Mouse (Mus musculus): Measurements from ENCODE around the gene Mrpl18. TPM values are rescaled to one million over a fixed set of nuclear protein-coding genes. Genes with fewer than 3 reads are reported as not detected.
"Not testable (repeated sequence)": the region's sequence is repeated elsewhere in the genome, so short reads cannot be mapped to it uniquely, and the experiment has no call there.

Mrpl18 gene
- polyA plus RNA-seq, 3 experiments from 2014 or later, result 192 to 313 (median 193) TPM

DNA sequence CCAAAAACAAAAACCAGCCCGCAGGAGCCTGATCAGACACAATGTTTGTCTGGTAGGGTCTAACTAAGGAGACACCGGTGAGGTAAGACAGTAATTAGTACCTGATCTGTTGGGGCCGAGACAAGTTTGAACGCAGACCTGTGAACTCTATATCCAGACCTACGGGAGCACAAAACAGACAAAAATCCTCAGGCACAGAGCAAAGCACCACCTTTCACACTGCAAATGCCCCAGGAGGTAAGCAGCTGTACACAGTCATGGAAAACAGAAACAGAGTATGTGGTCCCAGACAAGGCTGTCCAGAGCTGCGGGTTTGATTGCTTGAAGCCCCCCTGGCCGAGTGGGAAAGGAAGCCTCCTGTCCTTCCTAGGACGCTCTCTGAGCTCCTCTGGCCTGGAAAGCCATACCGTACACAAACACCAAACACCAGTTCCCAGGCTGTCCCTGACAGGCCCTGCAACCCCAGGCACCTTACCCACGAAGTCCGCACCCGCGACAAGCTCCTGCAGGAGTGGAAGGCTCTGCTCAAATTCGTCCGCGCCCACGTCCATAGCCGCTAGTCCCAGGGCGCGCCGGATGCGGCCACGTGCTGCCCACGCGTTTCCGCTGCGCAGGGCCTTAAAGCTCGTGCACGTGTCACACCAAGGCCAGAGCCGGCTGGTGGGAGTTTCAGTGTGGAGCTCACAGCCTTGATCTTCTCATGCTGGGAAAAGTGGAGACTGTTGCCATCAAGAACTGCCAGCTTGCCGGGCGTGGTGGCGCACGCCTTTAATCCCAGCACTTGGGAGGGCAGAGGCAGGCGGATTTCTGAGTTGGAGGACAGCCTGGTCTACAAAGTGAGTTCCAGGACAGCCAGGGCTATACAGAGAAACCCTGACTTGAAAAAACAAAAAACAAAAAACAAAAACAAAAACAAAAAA is 6.5 kb downstream of the Mrpl18 start, which contains the start of gene Pnldc1:
TSS of gene Pnldc1 (minus strand) at position 870 of the 920 bp plus-strand sequence.
- ATAC-seq, result no peak

DNA sequence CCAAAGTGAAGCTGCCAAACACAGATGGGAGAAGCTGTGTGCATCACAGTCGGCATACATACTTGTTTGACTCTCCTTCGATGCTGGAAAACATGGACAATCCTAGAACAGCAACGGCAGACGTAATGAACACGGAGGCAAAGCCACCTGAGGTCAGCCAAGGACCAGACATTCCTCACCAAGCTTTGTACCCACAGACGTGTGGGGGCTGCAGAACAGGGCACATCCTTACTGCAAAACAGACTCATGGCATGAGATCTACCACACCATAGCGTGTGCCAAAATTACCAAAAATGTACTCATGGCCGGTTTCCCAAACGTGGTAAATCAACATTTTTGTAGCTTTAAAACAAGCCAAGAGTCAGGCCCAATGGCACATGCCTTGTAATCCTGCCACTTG is 9.7 kb downstream of the Mrpl18 start:
- ATAC-seq, result no peak

DNA sequence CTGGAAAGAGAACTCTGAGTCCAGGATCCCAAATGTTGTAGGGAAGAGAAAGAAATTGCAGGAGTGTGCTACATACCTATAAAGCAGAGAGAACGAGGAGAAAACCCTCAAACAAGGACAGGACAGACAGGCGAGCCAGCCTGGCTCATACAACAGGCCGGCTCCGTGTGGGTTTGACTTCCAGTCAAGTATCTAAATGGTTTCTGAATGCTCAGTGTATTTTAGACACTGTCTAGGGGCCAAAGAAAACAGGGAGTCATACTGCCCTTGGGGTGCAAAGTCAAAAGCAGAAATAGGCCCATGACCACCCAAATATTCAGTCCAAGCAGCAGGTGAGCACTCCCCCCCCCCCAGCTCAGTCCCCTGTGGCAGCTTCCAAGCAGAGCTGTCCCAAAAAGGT is 10.3 kb downstream of the Mrpl18 start:
- ATAC-seq, result no peak

DNA sequence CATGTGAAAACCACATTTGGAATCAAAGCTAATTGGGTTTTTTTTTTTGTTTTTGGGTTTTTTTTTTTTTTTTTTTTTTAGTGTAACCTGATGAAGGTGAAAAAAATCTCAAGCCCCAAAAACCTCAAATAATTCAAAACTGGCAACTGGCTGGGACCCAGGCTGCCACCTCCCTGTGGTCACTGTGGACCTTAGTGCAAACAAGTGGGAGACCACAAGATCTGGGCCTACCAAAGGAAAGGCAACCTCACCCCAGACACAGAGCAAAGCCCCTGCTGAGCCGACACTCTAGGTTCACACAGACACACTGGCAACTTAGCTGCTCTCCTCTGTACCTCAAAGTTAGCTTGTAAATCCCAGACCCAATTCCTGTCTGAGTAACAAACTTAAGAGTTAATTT is 11.8 kb downstream of the Mrpl18 start:
- ATAC-seq, result no peak

- ATAC-seq, result no peak
Measured at GRCm38 (mm10) chr17:12903372-12904333, 12.5 kb downstream of the Mrpl18 start.

DNA sequence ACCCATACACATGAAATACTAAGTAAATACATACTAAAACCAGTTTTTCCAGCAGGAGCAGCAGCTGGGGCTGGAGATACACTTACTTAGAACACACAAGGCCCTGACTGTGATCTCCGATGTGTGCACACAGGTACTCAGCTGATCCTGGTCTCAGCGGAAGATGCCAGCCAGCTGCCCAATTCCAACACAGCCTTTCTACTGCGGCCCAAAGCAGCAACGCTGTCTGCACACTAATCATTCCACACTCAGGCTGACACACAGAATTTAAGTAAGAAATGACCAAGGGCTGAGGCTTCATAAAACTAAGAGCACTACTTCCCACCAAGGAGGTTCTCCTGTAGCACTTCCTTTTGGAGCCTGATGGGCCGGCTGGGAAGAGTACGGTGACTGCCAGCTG is 13.9 kb downstream of the Mrpl18 start:
- no peak for ATAC-seq

GRCm38 (mm10) chr17:12898607-12899006 is 17.5 kb downstream of the Mrpl18 start:
- ATAC-seq, result not testable (repeated sequence)

DNA sequence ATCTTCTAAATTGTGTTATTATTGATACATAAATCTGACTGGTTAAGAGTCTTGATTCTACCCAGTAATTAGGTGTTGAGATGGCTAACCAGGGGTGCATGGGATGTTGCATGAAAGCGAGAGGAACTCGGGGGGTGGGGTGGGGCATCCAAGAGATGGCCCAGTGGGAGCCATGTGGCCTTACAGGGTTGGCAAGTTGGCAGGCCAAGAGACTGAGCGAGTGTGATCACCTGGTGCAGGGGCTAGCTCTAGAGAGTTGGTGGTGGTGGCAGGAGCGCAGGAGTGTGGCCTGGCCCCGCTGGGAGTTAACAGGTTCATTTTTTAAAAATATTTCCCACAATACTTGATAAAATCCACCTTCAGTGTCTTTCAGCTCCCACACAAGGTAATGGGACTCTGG is 18.5 kb downstream of the Mrpl18 start:
- ATAC-seq, result no peak

DNA sequence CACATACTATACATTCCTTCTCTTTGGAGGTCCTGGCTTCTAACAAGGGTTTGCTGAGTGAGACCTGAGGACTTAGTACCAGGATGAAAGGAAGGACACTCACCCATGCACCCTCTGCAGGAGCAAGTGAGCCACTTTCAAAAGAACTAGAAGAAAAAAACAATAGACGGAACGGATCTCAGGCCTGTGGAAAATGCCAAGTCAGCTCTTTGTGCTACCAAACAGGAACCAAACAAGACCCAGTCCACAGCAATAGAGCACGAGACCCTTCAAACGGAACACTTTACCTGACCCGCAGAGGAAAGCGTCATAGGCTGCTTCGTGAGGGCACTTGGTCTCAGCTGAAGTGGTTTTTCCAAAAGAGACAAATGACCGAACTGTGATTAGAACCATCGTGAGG is 24.1 kb downstream of the Mrpl18 start:
- peak; percentile 48 for ATAC-seq

- no peak for ATAC-seq
Measured at GRCm38 (mm10) chr17:12891054-12891453, 25.1 kb downstream of the Mrpl18 start.

GRCm38 (mm10) chr17:12887021-12887775 is 28.9 kb downstream of the Mrpl18 start:
- no peak for ATAC-seq

- ATAC-seq, result peak; percentile 100
Measured at GRCm38 (mm10) chr17:12886620-12887019, 29.5 kb downstream of the Mrpl18 start.

DNA sequence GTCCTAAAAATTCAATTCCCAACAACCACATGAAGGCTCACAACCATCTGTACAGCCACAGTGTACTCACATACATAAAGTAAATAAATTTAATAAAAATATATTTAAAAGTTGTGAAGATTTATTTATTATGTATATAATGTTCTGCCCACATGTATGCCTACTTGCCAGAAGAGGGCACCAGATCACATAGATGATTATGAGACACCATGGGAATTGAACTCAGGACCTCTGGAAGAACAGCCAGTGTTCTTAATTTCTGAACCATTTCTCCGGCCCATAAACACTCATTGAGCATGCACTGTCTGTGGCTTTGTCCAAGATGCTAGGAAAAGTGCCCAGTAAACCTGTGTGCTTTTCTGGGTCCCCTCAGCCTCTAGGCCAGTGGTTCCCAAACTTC is 34.9 kb downstream of the Mrpl18 start:
- ATAC-seq, result no peak

DNA sequence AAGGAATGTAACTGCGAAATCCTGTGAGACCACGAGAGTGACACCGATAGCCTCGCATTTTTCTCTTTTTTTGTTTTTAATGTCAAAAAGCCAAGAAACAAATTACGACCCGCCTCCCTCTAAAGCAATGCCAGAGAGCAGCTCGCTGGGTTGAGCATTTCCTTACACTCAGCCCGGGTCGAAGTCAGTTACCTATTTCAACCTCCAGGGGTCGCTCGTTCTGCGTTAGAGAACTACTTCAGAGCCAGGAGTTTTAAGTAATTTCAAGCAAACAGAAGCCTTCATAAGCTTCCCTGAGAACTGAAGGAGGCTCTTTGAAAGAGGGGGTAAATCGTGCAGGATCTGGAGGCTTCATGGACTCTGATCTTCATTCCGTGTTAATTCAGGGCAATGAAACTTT is 36.0 kb downstream of the Mrpl18 start:
- peak; percentile 86 for ATAC-seq

- ATAC-seq, result no peak
Measured at GRCm38 (mm10) chr17:12875734-12876133, 40.4 kb downstream of the Mrpl18 start, which contains the start of gene Mrgprh. Gene Mrgprh, plus strand, starts transcription at chr17:12876034.

DNA sequence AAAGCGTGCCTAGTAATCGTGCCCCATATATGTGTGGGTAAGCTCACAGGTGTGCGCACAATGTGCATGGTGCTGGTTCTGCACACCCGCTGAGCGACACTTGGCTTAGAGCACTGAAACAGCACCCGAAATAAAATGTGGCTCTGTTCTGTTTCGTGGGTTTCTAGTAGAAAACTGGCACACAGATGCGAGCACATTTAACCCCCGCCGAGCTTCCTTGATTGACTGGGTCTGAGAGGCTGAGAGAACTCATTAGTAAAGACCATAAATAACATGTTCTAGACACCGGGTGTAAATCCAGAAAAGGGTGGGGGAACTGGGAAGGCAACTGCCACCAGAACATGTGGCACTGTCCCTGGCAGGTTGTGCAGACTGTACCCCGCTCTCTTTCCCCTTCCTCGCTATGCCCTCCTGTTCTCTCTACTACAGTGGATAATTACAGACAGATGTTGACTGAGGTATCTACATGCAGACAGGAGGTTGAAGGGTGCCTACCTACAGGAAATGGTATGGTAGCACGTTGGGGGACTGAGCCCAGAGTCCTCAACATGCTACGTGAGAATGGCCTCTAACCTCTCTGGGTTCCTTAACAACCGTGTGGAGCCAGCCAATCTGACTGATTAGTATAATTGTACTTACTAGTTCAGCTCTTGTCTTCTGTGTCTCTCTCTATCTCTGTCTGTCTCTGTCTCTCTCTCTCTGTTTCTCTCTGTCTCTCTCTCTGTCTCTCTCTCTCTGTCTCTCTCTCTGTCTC is 43.7 kb downstream of the Mrpl18 start:
- no peak for ATAC-seq

DNA sequence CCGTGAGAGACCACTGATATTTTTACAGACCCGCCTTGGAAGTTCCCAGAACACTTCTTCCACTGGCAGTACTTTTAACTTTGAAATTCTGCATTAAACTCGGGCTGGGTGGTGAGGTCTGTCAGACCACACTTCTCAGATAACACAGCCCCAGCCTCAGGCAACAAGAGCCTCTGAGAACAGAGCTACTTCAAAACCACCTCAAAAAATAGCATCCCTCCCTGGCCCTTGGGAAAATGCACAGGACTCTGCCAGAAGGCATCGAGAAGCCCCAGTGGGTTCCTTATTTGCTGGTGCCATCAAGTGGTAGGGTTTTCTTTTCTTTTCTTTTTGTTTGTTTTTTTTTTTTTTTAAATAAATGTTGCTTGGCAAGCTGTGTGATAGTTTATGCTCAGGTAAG is 47.5 kb downstream of the Mrpl18 start:
- no peak for ATAC-seq

DNA sequence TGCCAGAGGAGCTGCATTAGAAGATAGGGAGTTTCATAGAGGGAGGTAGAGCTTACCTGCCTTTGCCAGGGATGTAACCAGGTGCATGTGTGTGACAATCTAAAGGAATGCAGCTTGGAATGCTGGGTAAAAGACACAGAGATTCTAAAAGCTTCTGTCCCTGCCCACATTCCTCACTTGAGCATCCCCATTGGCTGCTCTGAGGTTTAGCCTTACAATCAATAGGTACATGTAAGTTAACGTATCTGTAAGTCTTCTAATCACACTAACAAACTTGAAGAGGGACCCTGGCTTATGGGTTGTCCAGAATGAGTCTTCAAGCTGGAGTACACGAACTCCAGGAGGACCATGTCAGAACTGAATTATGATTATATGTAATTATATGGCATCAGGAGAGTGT is 48.1 kb downstream of the Mrpl18 start, which contains the start of gene Mas1:
TSS of gene Mas1 (minus strand) at position 101 of the 400 bp plus-strand sequence.
- ATAC-seq, result no peak

- ATAC-seq, result no peak
Measured at GRCm38 (mm10) chr17:12866853-12867252, 49.3 kb downstream of the Mrpl18 start.

- ATAC-seq, result no peak
Measured at GRCm38 (mm10) chr17:12865407-12865806, 50.7 kb downstream of the Mrpl18 start.

GRCm38 (mm10) chr17:12864111-12864510 is 52.0 kb downstream of the Mrpl18 start:
- ATAC-seq, result no peak

Measured in inflammation-experienced regulatory T-cells, adult 6 months (primary cell).